Mouse (Mus musculus) thymus, adult 2 months (tissue): ENCODE data around the gene Palm.

ENCODE experiments used
- CTCF ChIP-seq: fragments of 200-500 bp; IDR thresholded peaks from 2 replicates; pipeline ENCODE4 v1.5.1; 2012; ENCODE audit warnings: mild to moderate bottlenecking, control low read depth, low read length, moderate library complexity, borderline replicate concordance; ENCODE audit not compliant: control insufficient read depth, poor library complexity, insufficient read depth; ENCODE audit errors: extremely low read depth
- POLR2A ChIP-seq: fragments of 200-500 bp; IDR thresholded peaks from 2 replicates; pipeline ENCODE4 v1.6.1; 2012; ENCODE audit warnings: mild to moderate bottlenecking, low read length, control low read depth, moderate library complexity; ENCODE audit not compliant: control insufficient read depth, poor library complexity, insufficient read depth; ENCODE audit errors: extremely low read depth

DNA sequence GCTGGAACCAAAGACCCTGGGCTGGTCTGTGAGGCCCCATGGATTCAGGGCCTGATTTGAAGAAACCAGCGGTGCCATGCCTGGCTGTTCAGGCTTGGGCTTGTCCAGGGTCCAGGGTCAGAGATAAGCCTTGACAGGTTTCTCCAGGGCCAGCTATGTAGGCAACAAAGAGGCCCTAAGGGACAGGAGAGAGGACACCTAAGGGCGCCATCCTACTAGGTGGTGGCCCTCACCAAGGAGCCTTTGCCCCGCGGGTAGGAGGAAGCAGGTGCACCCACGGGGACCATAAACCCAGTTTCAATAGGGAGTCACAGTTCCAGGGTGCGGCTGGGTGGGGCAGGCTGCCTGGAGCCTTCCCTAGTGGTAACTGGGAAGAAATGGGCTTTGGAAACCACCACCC is 29.6 kb downstream of the Palm start:
- TF ChIP-seq CTCF, result no peak
- no peak for TF ChIP-seq POLR2A
